Mouse (Mus musculus) liver, adult 2 months (tissue): ENCODE data around the gene Gpr161. TPM values are rescaled to one million over a fixed set of nuclear protein-coding genes. Genes with fewer than 3 reads are reported as not detected.

Source experiments
- DNase-seq: peaks from one replicate; pipeline ENCODE4 v3.0.0-alpha.2; 2011; ENCODE audit warnings: low read depth, low spot score; ENCODE audit errors: extremely low read depth
- H3K27ac ChIP-seq: fragments of 200-500 bp; replicated peaks from 2 replicates; pipeline ENCODE4 v1.5.1; 2012; ENCODE audit warnings: low read depth, mild to moderate bottlenecking, control low read depth, inconsistent platforms, low read length; ENCODE audit not compliant: insufficient read depth
- H3K27me3 ChIP-seq: fragments of 200-500 bp; 2 replicates; pipeline ENCODE4 v1.6.1; 2012; ENCODE audit warnings: mild to moderate bottlenecking, moderate library complexity, low read length, inconsistent platforms; ENCODE audit not compliant: control insufficient read depth, insufficient read depth
- H3K36me3 ChIP-seq: fragments of 200-500 bp; 2 replicates; pipeline ENCODE4 v1.6.1; 2012; ENCODE audit warnings: low read length, inconsistent platforms; ENCODE audit not compliant: control insufficient read depth, insufficient read depth
- H3K4me1 ChIP-seq: fragments of 200-500 bp; 2 replicates; pipeline ENCODE4 v1.6.1; 2011; ENCODE audit warnings: low read length; ENCODE audit not compliant: control insufficient read depth, insufficient read depth
- H3K4me3 ChIP-seq: fragments of 200-500 bp; 2 replicates; pipeline ENCODE4 v1.5.1; 2011; ENCODE audit warnings: low read depth, mild to moderate bottlenecking, control low read depth, low read length, moderate library complexity; ENCODE audit not compliant: insufficient read depth
- H3K79me2 ChIP-seq: fragments of 200-500 bp; 2 replicates; pipeline ENCODE4 v1.6.1; 2012; ENCODE audit warnings: inconsistent platforms, mild to moderate bottlenecking, low read length, moderate library complexity; ENCODE audit not compliant: control insufficient read depth, insufficient read depth
- H3K9ac ChIP-seq: fragments of 200-500 bp; 2 replicates; pipeline ENCODE4 v1.6.1; 2012; ENCODE audit warnings: low read depth, mild to moderate bottlenecking, control low read depth, inconsistent platforms, low read length
- CTCF ChIP-seq: fragments of 200-500 bp; IDR thresholded peaks from 2 replicates; pipeline ENCODE4 v1.5.1; 2011; ENCODE audit warnings: low read depth, low read length, control low read depth
- POLR2A ChIP-seq: fragments of 200-500 bp; IDR thresholded peaks from 2 replicates; pipeline ENCODE4 v1.6.1; 2011; ENCODE audit warnings: low read length, control low read depth; ENCODE audit not compliant: insufficient read depth; ENCODE audit errors: extremely low read depth
- WGBS: fragments of 180-500 bp; shearing (Covaris S2); methylation state at CpG from one replicate; pipeline ENCODE4 v1.1.7; 2018; 5-methylcytosine and 5-hydroxymethylcytosine counted together
- polyA plus RNA-seq: library from polyadenylated mRNA; depleted of rRNA; stranded (reverse); fragments of >200 nt; gene quantifications from 2 replicates; pipeline ENCODE4 v1.2.3, GENCODE M21; 2012
- total RNA-seq: library from RNA; depleted of rRNA; stranded (reverse); fragments of >200 nt; gene quantifications from 2 replicates; pipeline ENCODE4 v1.2.3, GENCODE M21; 2014

Gpr161 gene
- total and polyA plus RNA-seq, 2 experiments = 0.07 to 0.09 TPM

GRCm38 (mm10) chr1:165252027-165252671 is 43.4 kb upstream of the Gpr161 start:
- Histone ChIP-seq H3K4me3 (no peak overlapping the region), H3K27me3 (no peaks in the 10 kb centered on the region), H3K9ac (no peak overlapping the region), H3K4me1 (no peaks in the 10 kb centered on the region), H3K79me2 (no peaks in the 10 kb centered on the region), H3K27ac (no peak overlapping the region), H3K36me3 (no peaks in the 10 kb centered on the region)
- no peak for TF ChIP-seq POLR2A
- TF ChIP-seq CTCF = peak; percentile 65
- DNase-seq = no peak
- WGBS = 48% methylated on average over 11 of the region's 11 CpGs

- no peaks in the 10 kb centered on the region for H3K27me3 ChIP-seq
- no peak overlapping the region for H3K4me3 ChIP-seq
- WGBS = 79% methylated on average over 6 of the region's 6 CpGs
- no peak overlapping the region for H3K27ac ChIP-seq
- no peaks in the 10 kb centered on the region for H3K4me1 ChIP-seq
- DNase-seq = no peak
- H3K36me3 ChIP-seq = no peaks in the 10 kb centered on the region
- no peak overlapping the region for H3K9ac ChIP-seq
- TF ChIP-seq POLR2A (no peak), CTCF (no peak)
- no peaks in the 10 kb centered on the region for H3K79me2 ChIP-seq
Observed at GRCm38 (mm10) chr1:165274946-165275345, 20.6 kb upstream of the Gpr161 start.

GRCm38 (mm10) chr1:165280741-165281140 is 14.8 kb upstream of the Gpr161 start:
- Histone ChIP-seq H3K4me3 (no peak overlapping the region), H3K27me3 (peaks cover 16% of the 10 kb centered on the region), H3K79me2 (no peaks in the 10 kb centered on the region), H3K27ac (no peak overlapping the region), H3K9ac (no peak overlapping the region), H3K36me3 (no peaks in the 10 kb centered on the region), H3K4me1 (no peaks in the 10 kb centered on the region; the same call in 1 of the 2 replicates)
- 63% methylated on average over 10 of the region's 10 CpGs for WGBS
- DNase-seq = no peak
- TF ChIP-seq CTCF = no peak

GRCm38 (mm10) chr1:165281351-165282221 is 14.0 kb upstream of the Gpr161 start:
- DNase-seq = no peak
- Histone ChIP-seq H3K79me2 (no peaks in the 10 kb centered on the region), H3K36me3 (no peaks in the 10 kb centered on the region), H3K27ac (no peak overlapping the region), H3K27me3 (peaks cover 16% of the 10 kb centered on the region), H3K4me3 (peak overlapping the region; percentile 55), H3K9ac (peak overlapping the region; percentile 58), H3K4me1 (no peaks in the 10 kb centered on the region; the same call in 1 of the 2 replicates)
- 3% methylated on average over 41 of the region's 71 CpGs for WGBS
- TF ChIP-seq POLR2A (no peak), CTCF (no peak)

- WGBS = 6% methylated on average over 35 of the region's 35 CpGs
- H3K27ac ChIP-seq = no peak overlapping the region
- no peaks in the 10 kb centered on the region for H3K79me2 ChIP-seq
- H3K4me3 ChIP-seq = peak overlapping the region; percentile 55
- DNase-seq = no peak
- H3K4me1 ChIP-seq = no peaks in the 10 kb centered on the region; the same call in 1 of the 2 replicates
- peaks cover 16% of the 10 kb centered on the region for H3K27me3 ChIP-seq
- peak overlapping the region; percentile 58 for H3K9ac ChIP-seq
- H3K36me3 ChIP-seq = no peaks in the 10 kb centered on the region
- no peak for TF ChIP-seq CTCF
- TF ChIP-seq POLR2A = no peak
Observed at GRCm38 (mm10) chr1:165282222-165282966, 13.2 kb upstream of the Gpr161 start.
